Mouse (Mus musculus) left cerebral cortex, adult 9 months (tissue): ENCODE data around the gene Gcm1.
A peak's percentile ranks its signal among the peaks of the same experiment; 100 is the strongest.
"Not testable (repeated sequence)": the region's sequence is repeated elsewhere in the genome, so short reads cannot be mapped to it uniquely, and the experiment has no call there.

Experiments
- DNase-seq, 2 experiments: peaks; one replicate each; pipeline ENCODE4 v3.0.0; 2022; ENCODE audit warnings: low spot score in 2 of 2

The Gcm1 gene

DNA sequence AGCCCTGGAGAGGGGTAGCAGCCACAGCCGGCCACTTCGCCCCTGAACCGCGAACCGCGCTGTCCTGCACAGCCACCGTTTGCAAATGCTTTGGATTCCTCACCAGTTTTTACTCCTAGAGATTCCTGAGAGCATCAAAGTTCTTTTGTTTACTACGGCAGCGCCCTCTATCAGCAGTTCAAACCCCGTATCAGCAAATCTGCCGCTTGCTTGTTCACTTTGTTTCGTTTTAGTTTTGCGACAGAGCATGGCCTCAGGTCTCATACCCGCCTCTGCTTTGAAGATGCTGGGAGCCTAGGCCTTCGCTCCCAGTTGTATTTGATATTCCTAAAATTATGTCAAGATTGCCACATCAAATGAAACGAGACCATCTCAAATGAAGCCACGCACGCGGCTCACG, 5.0 kb upstream of the Gcm1 start:
- DNase-seq: no peak

GRCm38 (mm10) chr9:78050452-78050970, 1.2 kb upstream of the Gcm1 start:
- DNase-seq: no peak

DNA sequence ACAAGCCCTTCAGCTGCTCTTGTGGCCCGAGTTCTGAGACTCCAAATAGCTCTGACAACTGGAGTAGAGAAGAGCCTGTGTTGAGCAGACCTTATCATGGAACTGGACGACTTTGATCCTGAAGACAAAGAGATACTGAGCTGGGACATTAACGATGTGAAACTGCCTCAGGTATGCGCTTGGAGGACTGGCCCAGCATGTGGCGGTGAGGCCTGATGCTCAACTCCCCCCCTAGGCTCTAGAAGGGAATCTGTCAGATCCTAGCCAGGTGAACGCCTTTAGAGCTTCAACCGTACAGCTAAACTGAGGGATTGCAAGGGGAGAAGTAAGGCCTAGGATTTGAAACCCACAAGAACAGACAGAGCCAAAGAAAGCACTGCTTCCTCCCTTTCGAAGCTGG, 2.1 kb downstream of the Gcm1 start:
- no peak for DNase-seq

- no peak for DNase-seq
Observed at GRCm38 (mm10) chr9:78054298-78054697, 2.6 kb downstream of the Gcm1 start.

- no peak for DNase-seq
Observed at GRCm38 (mm10) chr9:78059525-78060120, 7.9 kb downstream of the Gcm1 start.

DNA sequence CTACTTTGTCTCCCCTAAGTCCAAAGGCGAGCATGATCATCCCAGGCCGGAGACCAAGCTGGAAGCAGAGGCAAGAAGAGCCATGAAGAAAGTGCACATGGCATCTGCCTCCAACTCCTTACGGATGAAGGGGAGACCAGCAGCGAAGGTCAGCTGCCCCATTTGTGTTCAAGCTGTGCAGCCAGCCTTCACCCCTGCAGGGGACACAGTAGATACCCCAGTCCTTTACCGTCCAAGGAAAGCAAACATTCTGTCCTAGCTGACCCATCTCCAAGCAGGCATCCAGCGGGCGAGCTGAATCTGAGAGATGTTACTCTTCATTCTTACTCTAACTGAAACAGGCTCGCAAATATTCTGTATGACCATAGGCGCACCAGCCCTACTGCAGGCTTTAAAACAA, 10.7 kb downstream of the Gcm1 start:
- no peak for DNase-seq

DNA sequence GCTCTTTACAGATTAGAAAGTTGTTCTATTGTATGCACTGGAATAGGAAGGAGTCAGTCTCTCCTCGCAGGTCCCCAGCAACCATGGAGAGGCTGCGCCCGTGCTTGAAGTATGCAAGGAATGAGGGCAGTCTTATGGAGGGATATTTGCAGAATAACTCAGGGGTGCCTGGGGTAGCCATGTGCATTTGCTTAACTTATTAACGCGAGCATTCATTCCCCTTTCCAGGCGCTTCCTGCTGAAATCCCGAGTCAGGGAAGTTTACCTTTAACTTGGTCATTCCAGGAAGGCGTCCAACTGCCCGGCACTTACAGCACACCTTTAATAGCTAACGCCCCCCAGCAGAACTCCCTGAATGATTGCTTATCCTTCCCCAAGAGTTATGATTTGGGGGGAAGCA, 12.4 kb downstream of the Gcm1 start:
- no peak for DNase-seq

DNA sequence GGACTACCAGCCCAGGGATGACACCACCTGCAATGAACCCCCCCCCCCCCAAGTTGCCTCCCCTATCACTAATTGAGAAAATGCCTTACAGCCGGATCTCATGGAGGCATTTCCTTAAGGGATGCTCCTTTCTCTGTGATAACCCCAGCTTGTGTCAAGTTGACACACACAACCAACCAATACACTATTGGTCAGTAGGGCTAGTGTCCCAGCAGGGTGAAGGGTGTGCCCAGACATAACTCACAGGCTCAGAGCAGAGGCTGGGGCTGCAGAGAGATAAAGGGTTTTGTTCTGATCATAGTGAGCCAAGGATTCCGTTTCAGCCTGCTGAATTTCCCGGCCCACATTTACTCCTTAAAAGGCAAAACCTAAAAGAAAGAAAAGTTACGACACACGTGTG, 18.8 kb downstream of the Gcm1 start:
- DNase-seq: no peak

- DNase-seq: no peak
Observed at GRCm38 (mm10) chr9:78071626-78072025, 19.9 kb downstream of the Gcm1 start.

DNA sequence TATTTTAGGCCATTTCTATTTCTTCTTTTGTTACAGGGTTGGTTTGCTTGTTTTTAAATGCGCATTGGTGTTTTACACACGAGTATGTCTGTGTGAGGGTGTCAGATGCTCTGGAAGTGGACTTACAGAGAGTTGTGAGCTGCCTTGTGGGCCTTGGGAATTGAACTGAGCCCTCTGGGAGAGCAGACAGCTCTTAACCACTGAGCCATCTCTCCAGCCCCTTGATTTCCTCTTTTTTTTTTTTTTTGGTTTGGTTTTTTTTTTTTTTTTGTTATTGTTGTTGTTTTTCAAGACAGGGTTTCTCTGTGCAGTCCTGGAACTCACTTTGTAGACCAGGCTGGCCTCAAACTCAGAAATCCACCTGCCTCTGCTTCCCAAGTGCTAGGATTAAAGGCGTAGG, 21.6 kb downstream of the Gcm1 start:
- DNase-seq: not testable (repeated sequence)

GRCm38 (mm10) chr9:78073713-78074340, 22.1 kb downstream of the Gcm1 start:
- no peak for DNase-seq

DNA sequence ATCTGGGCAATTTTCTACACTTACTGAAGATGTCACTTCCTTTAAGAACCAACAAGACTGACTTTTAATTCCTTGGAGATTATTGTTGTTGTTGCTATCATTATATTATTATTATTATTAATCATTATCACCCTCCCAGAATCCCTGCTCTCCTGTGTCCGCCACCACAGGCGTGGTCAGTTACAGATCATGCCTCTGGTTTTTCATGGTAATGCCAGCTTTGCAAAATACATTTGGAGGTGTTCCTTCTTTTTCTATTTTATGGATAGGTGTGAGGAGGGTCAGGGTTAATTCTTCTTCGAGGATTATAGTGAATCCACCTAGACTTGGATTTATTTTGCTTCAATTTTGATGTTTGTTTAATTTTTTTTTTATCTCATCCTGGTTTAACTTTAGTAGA, 23.5 kb downstream of the Gcm1 start:
- no peak for DNase-seq

DNA sequence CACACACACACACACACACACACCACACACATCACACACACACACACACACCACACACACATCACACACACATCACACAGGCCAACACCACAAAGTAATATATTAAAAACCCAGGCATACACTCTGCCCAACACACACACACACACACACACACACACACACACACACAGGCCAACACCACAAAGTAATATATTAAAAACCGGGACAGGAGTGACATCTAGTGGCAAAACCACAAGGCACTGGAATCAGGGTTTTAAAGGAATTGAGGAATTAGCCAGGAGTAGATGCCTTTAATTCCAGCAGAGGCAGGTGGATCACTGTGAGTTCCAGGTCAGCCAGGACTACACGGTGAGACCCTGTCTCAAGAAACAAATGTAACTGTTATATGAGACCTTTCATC, 26.5 kb downstream of the Gcm1 start:
- DNase-seq: peak in 1 of 2 experiments; percentile 13

DNA sequence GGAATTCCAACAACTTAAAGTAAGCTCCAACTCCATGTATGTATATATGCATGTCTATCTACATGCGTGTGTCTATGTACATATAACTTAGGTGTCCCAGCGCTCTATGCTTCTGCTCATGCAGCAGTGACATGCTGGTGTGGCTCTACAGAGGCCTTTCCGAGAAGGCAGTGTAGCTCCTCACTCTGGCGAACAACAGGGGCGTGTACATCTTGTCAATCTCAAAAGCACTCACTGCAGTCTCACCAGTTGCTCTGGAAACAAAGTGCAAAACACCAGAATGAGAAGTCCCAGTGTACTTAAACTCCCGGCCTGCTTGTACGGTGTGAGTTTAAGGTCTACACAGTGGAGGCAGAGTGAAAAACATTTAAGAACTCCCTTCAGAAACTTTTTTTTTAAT, 30.1 kb downstream of the Gcm1 start:
- no peak for DNase-seq

- no peak for DNase-seq
Observed at GRCm38 (mm10) chr9:78084341-78084740, 32.6 kb downstream of the Gcm1 start.

GRCm38 (mm10) chr9:78085722-78086287, 34.1 kb downstream of the Gcm1 start:
- no peak for DNase-seq

- no peak for DNase-seq
Observed at GRCm38 (mm10) chr9:78087751-78088150, 36.0 kb downstream of the Gcm1 start.

- DNase-seq: no peak
Observed at GRCm38 (mm10) chr9:78088521-78088920, 36.8 kb downstream of the Gcm1 start.

GRCm38 (mm10) chr9:78088971-78089370, 37.2 kb downstream of the Gcm1 start:
- no peak for DNase-seq

- DNase-seq: no peak
Observed at GRCm38 (mm10) chr9:78089906-78090305, 38.2 kb downstream of the Gcm1 start.

DNA sequence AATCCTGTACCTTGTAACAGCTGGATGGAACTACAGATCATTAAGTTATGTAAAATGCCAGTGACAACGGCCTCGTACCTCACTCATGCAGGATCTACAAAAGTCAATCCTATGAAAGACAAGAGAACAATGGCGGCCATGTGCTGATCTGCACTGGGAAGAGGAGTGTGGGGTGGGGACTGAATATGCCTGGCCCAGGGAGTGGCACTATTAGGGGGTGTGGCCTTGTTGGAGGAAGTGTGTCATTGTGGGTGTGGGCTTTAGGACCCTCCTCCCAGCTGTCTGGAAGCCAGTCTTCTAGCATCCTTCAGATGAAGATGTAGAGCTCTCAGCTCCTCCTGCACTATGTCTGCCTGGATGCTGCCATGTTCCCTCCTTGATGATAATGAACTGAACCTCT, 38.9 kb downstream of the Gcm1 start:
- DNase-seq: no peak

DNA sequence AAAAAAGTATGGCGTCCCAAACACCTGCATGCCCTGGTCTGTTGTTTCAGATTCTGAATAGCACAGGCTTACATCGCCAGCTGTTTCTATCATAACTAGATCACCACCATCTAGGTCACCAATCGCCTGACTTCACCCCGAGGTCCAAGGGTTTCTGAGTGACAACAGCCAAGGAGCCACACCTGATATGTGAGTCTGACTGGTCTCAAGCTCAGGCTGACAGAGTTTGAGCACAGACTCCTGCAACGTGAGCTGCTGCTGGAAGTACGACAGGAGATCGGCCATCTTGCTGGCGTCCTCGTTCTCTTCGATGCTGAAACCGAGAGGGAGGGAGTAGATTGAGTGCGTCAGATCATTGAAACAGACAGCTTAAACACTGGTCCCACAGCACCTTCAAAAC, 44.0 kb downstream of the Gcm1 start:
- DNase-seq: no peak

DNA sequence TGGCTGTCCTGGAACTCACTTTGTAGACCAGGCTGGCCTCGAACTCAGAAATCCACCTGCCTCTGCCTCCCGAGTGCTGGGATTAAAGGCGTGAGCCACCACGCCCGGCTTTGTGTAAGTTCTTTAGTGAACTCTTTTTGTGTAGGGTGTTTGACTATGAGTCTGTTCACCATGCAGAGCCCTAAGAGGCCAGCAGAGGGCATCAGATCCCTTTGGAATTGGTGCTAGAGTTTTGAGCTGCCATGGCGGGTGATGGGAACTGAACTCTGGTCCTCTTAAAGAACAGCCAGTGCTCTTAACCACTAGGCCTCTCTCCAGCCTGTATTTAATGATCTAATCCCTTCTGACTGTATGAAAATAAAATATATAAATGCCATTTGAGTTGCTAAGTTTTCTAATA, 44.7 kb downstream of the Gcm1 start:
- DNase-seq: no peak
